Mouse (Mus musculus) heart, adult 9 months (tissue): ENCODE results near the gene Arxes1.
"Not testable (repeated sequence)": the region's sequence is repeated elsewhere in the genome, so short reads cannot be mapped to it uniquely, and the experiment has no call there.

Experiments
- DNase-seq, 2 experiments: peaks; one replicate each; pipeline ENCODE4 v3.0.0; 2022; ENCODE audit warnings: low spot score in 2 of 2

Gene Arxes1

GRCm38 (mm10) chrX:136032799-136033763 lies at the start of gene Arxes1:
Gene Arxes1, plus strand, starts transcription at chrX:136033367.
- not testable (repeated sequence) for DNase-seq

- DNase-seq = no peak
Measured at GRCm38 (mm10) chrX:135984539-135985260, 48.5 kb upstream of the Arxes1 start.

- no peak for DNase-seq
Measured at GRCm38 (mm10) chrX:135986267-135986666, 46.9 kb upstream of the Arxes1 start.

GRCm38 (mm10) chrX:135990661-135991060 lies 42.5 kb upstream of the Arxes1 start:
- DNase-seq = no peak

GRCm38 (mm10) chrX:135993192-135993594 lies 40.0 kb upstream of the Arxes1 start:
- not testable (repeated sequence) for DNase-seq

- not testable (repeated sequence) for DNase-seq
Measured at GRCm38 (mm10) chrX:135993664-135994119, 39.5 kb upstream of the Arxes1 start, which contains the start of gene Arxes2. Gene Arxes2, plus strand, starts transcription at chrX:135993824.

- DNase-seq = no peak
Measured at GRCm38 (mm10) chrX:136007199-136007843, 25.8 kb upstream of the Arxes1 start.

- no peak for DNase-seq
Measured at GRCm38 (mm10) chrX:136014392-136014791, 18.8 kb upstream of the Arxes1 start.

GRCm38 (mm10) chrX:136030331-136030730 lies 2.8 kb upstream of the Arxes1 start:
- DNase-seq = no peak

GRCm38 (mm10) chrX:136043726-136044125 lies 10.6 kb downstream of the Arxes1 start:
- DNase-seq = no peak

GRCm38 (mm10) chrX:136047528-136047927 lies 14.4 kb downstream of the Arxes1 start:
- no peak for DNase-seq

- no peak for DNase-seq
Measured at GRCm38 (mm10) chrX:136051219-136051618, 18.1 kb downstream of the Arxes1 start.

- no peak for DNase-seq
Measured at GRCm38 (mm10) chrX:136060698-136061097, 27.5 kb downstream of the Arxes1 start.

- DNase-seq = not testable (repeated sequence)
Measured at GRCm38 (mm10) chrX:136067201-136067991, 34.2 kb downstream of the Arxes1 start.

- DNase-seq = not testable (repeated sequence)
Measured at GRCm38 (mm10) chrX:136068020-136068419, 34.9 kb downstream of the Arxes1 start, which contains the start of gene Bex2. Gene Bex2, minus strand, starts transcription at chrX:136068236.
